Mouse (Mus musculus): Measurements from ENCODE around the gene Nsmce4a.

DNA sequence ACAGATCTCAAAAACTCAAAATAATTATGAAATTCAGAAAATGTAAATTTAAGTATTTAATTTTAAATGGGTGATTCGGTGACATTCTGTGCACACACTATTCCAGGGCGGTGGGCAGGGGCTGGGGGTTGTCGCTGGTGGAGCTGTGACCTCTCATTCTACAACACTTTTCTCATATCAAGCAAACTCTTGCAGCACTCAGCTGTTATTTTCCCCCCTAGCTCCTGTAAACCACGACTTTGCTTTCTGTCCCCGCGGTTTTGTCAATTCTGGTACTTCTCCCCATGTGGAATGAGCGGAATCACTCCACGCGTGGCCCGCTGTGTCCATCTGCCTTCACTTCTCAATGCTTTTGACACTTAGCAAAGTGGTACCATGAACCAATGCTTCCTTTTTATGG, 828 bp upstream of the Nsmce4a start:
- TF ChIP-seq CTCF (IDR thresholded peaks at IDR 0.05; ENCODE audit: insufficient read depth, low read length) = no peak
- TF ChIP-seq POLR2A (IDR thresholded peaks at IDR 0.05; ENCODE audit: borderline replicate concordance, extremely low read depth, low read depth, low read length) = no peak

Data from lung, adult 2 months (tissue).